Comparison of ENCODE assay signal across 19 mouse cellular contexts in genomic region chr4:143379480-143379879, GRCm38 (mm10). TPM values are rescaled to one million over a fixed set of nuclear protein-coding genes. Genes with fewer than 3 reads are reported as not detected.
DNase-seq lines count a peak whose midpoint lies in the region; ATAC-seq and TF ChIP-seq lines count a peak whose summit lies in the region.
"Had no signal": no experiment of that assay in that cellular context is flagged by ENCODE, and none has a peak within 500 bp of the region (broad histone marks: within the 10 kb centered on the region; RNA-seq: fewer than 3 reads in every experiment).

No protein-coding gene starts in this region.

- H3K9me3 ChIP-seq in heart, embryonic 12.5 days (replicated peaks): no peaks in the 10 kb centered on the region
- H3K9me3 ChIP-seq in forebrain, postnatal 0 days (ENCODE audit: low read length): no peaks in the 10 kb centered on the region
- H3K9me3 ChIP-seq in midbrain, embryonic 10.5 days (replicated peaks): no peaks in the 10 kb centered on the region
- no peaks in the 10 kb centered on the region for H3K9me3 ChIP-seq in neural tube, embryonic 14.5 days (ENCODE audit: control insufficient read depth, low read length)

- peaks cover 15% of the 10 kb centered on the region for H3K27me3 ChIP-seq in heart, embryonic 12.5 days (replicated peaks)
- no peaks in the 10 kb centered on the region for H3K27me3 ChIP-seq in forebrain, postnatal 0 days (ENCODE audit: insufficient read depth, low read length)
- H3K27me3 ChIP-seq in midbrain, embryonic 10.5 days (ENCODE audit: low read depth, poor library complexity, severe bottlenecking): peaks cover 34% of the 10 kb centered on the region
- H3K27me3 ChIP-seq in neural tube, embryonic 14.5 days (ENCODE audit: control insufficient read depth, insufficient read depth, low read length): no peaks in the 10 kb centered on the region

- no peak overlapping the region for H3K4me3 ChIP-seq in heart, embryonic 12.5 days
- H3K4me3 ChIP-seq in forebrain, postnatal 0 days (ENCODE audit: low read depth, low read length): no peak overlapping the region
- peak overlapping the region; percentile 36 for H3K4me3 ChIP-seq in midbrain, embryonic 10.5 days
- no peak overlapping the region for H3K4me3 ChIP-seq in neural tube, embryonic 14.5 days (ENCODE audit: low read depth, low read length)
- no peak overlapping the region for H3K4me3 ChIP-seq in layer of hippocampus, adult 2 months
- H3K4me3 ChIP-seq: erythroblast, embryonic 14.5 days; heart, adult 2 months had no signal

- ATAC-seq in heart, embryonic 12.5 days (ENCODE audit: insufficient number of reproducible peaks, low FRiP score): no peak
- peak; percentile 42 for ATAC-seq in forebrain, postnatal 0 days
- peak; percentile 52; the same call in 1 of the 2 replicates for ATAC-seq in neural tube, embryonic 14.5 days (ENCODE audit: low read depth)

- no peak for TF ChIP-seq CTCF in forebrain, postnatal 0 days (IDR thresholded peaks at IDR 0.05; ENCODE audit: low read depth)
- TF ChIP-seq CTCF in layer of hippocampus, adult 2 months (conservative IDR thresholded peaks at IDR 0.05): no peak

- H3K4me2 ChIP-seq in heart, embryonic 12.5 days: peak overlapping the region; percentile 18; the same call in 1 of the 2 replicates
- H3K4me2 ChIP-seq in forebrain, postnatal 0 days (ENCODE audit: low read depth): no peak overlapping the region
- peak overlapping the region; percentile 20; the same call in 1 of the 2 replicates for H3K4me2 ChIP-seq in neural tube, embryonic 14.5 days (ENCODE audit: low read depth, low read length)

- no peak overlapping the region for H3K27ac ChIP-seq in heart, embryonic 12.5 days (ENCODE audit: poor library complexity, severe bottlenecking)
- no peak overlapping the region for H3K27ac ChIP-seq in forebrain, postnatal 0 days (ENCODE audit: low read depth, low read length)
- peak overlapping the region; percentile 77 for H3K27ac ChIP-seq in midbrain, embryonic 10.5 days (replicated peaks)
- H3K27ac ChIP-seq in neural tube, embryonic 14.5 days (ENCODE audit: low read depth, low read length): peak overlapping the region; percentile 39; the same call in 1 of the 2 replicates
- no peak overlapping the region for H3K27ac ChIP-seq in layer of hippocampus, adult 2 months
- H3K27ac ChIP-seq: heart, adult 2 months had no signal

- H3K36me3 ChIP-seq in heart, embryonic 12.5 days: no peaks in the 10 kb centered on the region
- no peaks in the 10 kb centered on the region for H3K36me3 ChIP-seq in forebrain, postnatal 0 days (ENCODE audit: insufficient read depth)
- H3K36me3 ChIP-seq in midbrain, embryonic 10.5 days: no peaks in the 10 kb centered on the region
- no peaks in the 10 kb centered on the region for H3K36me3 ChIP-seq in neural tube, embryonic 14.5 days (ENCODE audit: control insufficient read depth, insufficient read depth, low read length)

- no peak for DNase-seq in heart, postnatal 25 days (ENCODE audit: low spot score)
- DNase-seq in forebrain, postnatal 0 days: no peak
- DNase-seq in midbrain, embryonic 10.5 days (ENCODE audit: low spot score): peak; percentile 39
- DNase-seq in left cerebral cortex, postnatal 14 days (ENCODE audit: low spot score in 2 of 2): no peak
- no peak for DNase-seq in left cerebral cortex, postnatal 10 days (ENCODE audit: extremely low spot score in 1 of 2, low spot score in 2 of 2)
- DNase-seq in layer of hippocampus, adult 2 months (ENCODE audit: low spot score in 2 of 2): no peak
- DNase-seq: adrenal gland, postnatal 25 days; heart, adult 2 months; heart, postnatal 4 days; kidney, adult 9 months; liver; lung, adult 2 months had no signal

- H3K9ac ChIP-seq in heart, embryonic 12.5 days: no peak overlapping the region
- no peak overlapping the region for H3K9ac ChIP-seq in forebrain, postnatal 0 days
- no peak overlapping the region for H3K9ac ChIP-seq in neural tube, embryonic 14.5 days (replicated peaks; ENCODE audit: low read depth, low read length)

- intact Hi-C loops in heart, postnatal 25 days (cut with DNase I): no loop called here
- intact Hi-C loops in left cerebral cortex, postnatal 14 days (cut with DNase I): loop anchor here (5.0 kb wide), 1 partner anchor 352 kb away; no protein-coding TSS in a partner anchor
- intact Hi-C loops in left cerebral cortex, postnatal 10 days (cut with DNase I): no loop called here

- H3K4me1 ChIP-seq in heart, embryonic 12.5 days (replicated peaks): peaks cover 5% of the 10 kb centered on the region; the same call in 1 of the 2 replicates
- H3K4me1 ChIP-seq in forebrain, postnatal 0 days (ENCODE audit: insufficient read depth): no peaks in the 10 kb centered on the region
- H3K4me1 ChIP-seq in midbrain, embryonic 10.5 days: peaks cover 23% of the 10 kb centered on the region
- peaks cover 9% of the 10 kb centered on the region; the same call in 1 of the 2 replicates for H3K4me1 ChIP-seq in neural tube, embryonic 14.5 days (ENCODE audit: control insufficient read depth, insufficient read depth, low read length)

- 49% methylated on average over 7 of the region's 7 CpGs for WGBS in heart, embryonic 12.5 days
- 32% methylated on average over 7 of the region's 7 CpGs for WGBS in forebrain, postnatal 0 days
- WGBS in midbrain, embryonic 10.5 days: 40% methylated on average over 7 of the region's 7 CpGs
- WGBS in neural tube, embryonic 14.5 days: 9% methylated on average over 7 of the region's 7 CpGs

RNA-seq across cellular contexts. Expression of gene Pramel1, which starts 14.7 kb away (rescaled TPM):
- polyA plus RNA-seq in heart, embryonic 12.5 days (2016; fragmentation: Nextera tagmentation; extraction: Ambion mirVana): not detected in 2 replicates
- not detected for total RNA-seq in heart, postnatal 25 days (2021)
- total RNA-seq in forebrain, postnatal 0 days (2014; rRNA removed): not detected in 2 replicates
- polyA plus RNA-seq in forebrain, postnatal 0 days (2015; fragmentation: Nextera tagmentation; extraction: Ambion mirVana): not detected in 2 replicates
- not detected in 2 replicates for polyA plus RNA-seq in midbrain, embryonic 10.5 days (2016; fragmentation: Nextera tagmentation; extraction: Ambion mirVana)
- polyA plus RNA-seq in neural tube, embryonic 14.5 days (2014; fragmentation: Nextera tagmentation; extraction: Ambion mirVana): not detected in 2 replicates
- under 1 TPM in 1 of 2 experiments, not detected in 1; 0.11 TPM for total RNA-seq in left cerebral cortex, postnatal 14 days (2021)
- total RNA-seq in left cerebral cortex, postnatal 10 days (2021): not detected
- not detected for total RNA-seq in layer of hippocampus, adult 2 months (2021)
- total RNA-seq: adrenal gland, postnatal 25 days; common myeloid progenitor, adult 5-6 weeks; heart, adult 2 months; heart, postnatal 4 days; layer of hippocampus, adult 8-10 months; megakaryocyte, adult 5-6 weeks had no signal
- polyA plus RNA-seq: C2C12; erythroblast, embryonic 14.5 days; heart, adult 2 months; lung, adult 2 months had no signal

RNA-seq across cellular contexts. Expression of gene Lrrc38, which starts 29.9 kb away (rescaled TPM):
- polyA plus RNA-seq in heart, embryonic 12.5 days (2016; fragmentation: Nextera tagmentation; extraction: Ambion mirVana): 0.08 TPM in 1 of 2 replicates, not detected in the other
- total RNA-seq in heart, postnatal 25 days (2021): under 1 TPM; 0.21 to 0.22 TPM
- total RNA-seq in forebrain, postnatal 0 days (2014; rRNA removed): 0.08 and 0.29 TPM in 2 replicates
- 0.35 and 0.43 TPM in 2 replicates for polyA plus RNA-seq in forebrain, postnatal 0 days (2015; fragmentation: Nextera tagmentation; extraction: Ambion mirVana)
- polyA plus RNA-seq in midbrain, embryonic 10.5 days (2016; fragmentation: Nextera tagmentation; extraction: Ambion mirVana): 0.06 and 0.35 TPM in 2 replicates
- 0.26 and 0.31 TPM in 2 replicates for polyA plus RNA-seq in neural tube, embryonic 14.5 days (2014; fragmentation: Nextera tagmentation; extraction: Ambion mirVana)
- 1 to 10 TPM; 1.5 to 1.6 TPM for total RNA-seq in left cerebral cortex, postnatal 14 days (2021)
- under 1 TPM; 0.71 to 0.93 TPM for total RNA-seq in left cerebral cortex, postnatal 10 days (2021)
- total RNA-seq in layer of hippocampus, adult 2 months (2021): 1 to 10 TPM in 1 of 2 experiments, under 1 TPM in 1; 0.82 to 1.4 TPM
- total RNA-seq: adrenal gland, postnatal 25 days; common myeloid progenitor, adult 5-6 weeks; heart, adult 2 months; megakaryocyte, adult 5-6 weeks had no signal
- polyA plus RNA-seq: C2C12; erythroblast, embryonic 14.5 days had no signal

RNA-seq across cellular contexts. Expression of gene Pramef8, which starts 32.7 kb away (rescaled TPM):
- polyA plus RNA-seq in heart, embryonic 12.5 days (2016; fragmentation: Nextera tagmentation; extraction: Ambion mirVana): 13.6 and 13.8 TPM in 2 replicates
- 1 to 10 TPM; 9.1 to 9.3 TPM for total RNA-seq in heart, postnatal 25 days (2021)
- total RNA-seq in forebrain, postnatal 0 days (2014; rRNA removed): 38.3 and 49.5 TPM in 2 replicates
- polyA plus RNA-seq in forebrain, postnatal 0 days (2015; fragmentation: Nextera tagmentation; extraction: Ambion mirVana): 17.3 and 17.4 TPM in 2 replicates
- 19.5 and 23.8 TPM in 2 replicates for polyA plus RNA-seq in midbrain, embryonic 10.5 days (2016; fragmentation: Nextera tagmentation; extraction: Ambion mirVana)
- polyA plus RNA-seq in neural tube, embryonic 14.5 days (2014; fragmentation: Nextera tagmentation; extraction: Ambion mirVana): 20.7 and 24.2 TPM in 2 replicates
- 10 to 100 TPM; 10.0 to 12.1 TPM for total RNA-seq in left cerebral cortex, postnatal 14 days (2021)
- total RNA-seq in left cerebral cortex, postnatal 10 days (2021): 10 to 100 TPM in 1 of 2 experiments, 1 to 10 TPM in 1; 9.9 to 13.7 TPM
- 10 to 100 TPM; 14.1 to 14.4 TPM for total RNA-seq in layer of hippocampus, adult 2 months (2021)

Comparison
In these comparisons a context has a peak if more than half of its experiments do, and no peak if none do; other contexts are left out.
1. H3K27ac ChIP-seq: peak in midbrain, embryonic 10.5 days (single experiment) and neural tube, embryonic 14.5 days (single experiment); none in heart, embryonic 12.5 days (single experiment), forebrain, postnatal 0 days (single experiment) and layer of hippocampus, adult 2 months (single experiment).